Mouse (Mus musculus): ENCODE measurements around the gene Pik3ap1. TPM values are rescaled to one million over a fixed set of nuclear protein-coding genes. Genes with fewer than 3 reads are reported as not detected.

Gene Pik3ap1
- polyA plus RNA-seq, 1 experiment from 2014 or later: 3.0 TPM

DNA sequence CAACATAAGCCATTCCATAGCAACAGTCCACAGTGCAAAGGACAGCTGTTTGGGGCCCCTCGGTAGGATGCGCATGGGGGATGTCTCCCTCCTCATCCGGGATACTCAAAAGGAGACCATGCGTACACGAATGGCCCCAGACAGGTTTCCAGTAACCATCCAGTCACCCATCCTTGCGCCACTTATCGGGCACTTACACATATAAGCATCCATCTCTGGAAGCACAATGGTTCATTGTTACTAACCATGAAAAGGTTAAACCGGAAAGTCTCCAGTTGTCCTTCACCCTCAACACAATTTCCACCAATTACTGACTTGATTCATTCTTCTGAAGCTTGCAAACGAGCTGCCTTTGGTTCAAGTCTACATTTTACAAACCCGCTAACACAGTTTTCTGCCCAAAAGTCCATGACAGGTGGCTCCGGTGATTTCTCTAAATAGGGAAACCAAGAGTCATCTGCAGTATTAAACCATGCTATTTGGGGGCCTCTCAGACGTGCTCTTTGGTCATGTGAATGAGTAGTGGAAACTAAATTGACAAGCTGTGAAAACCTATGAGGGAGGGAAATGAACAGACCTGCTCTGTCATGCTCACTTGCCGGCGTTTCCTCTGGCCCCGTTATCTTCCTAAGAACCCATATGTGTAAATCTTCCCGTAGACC lies 18.6 kb downstream of the Pik3ap1 start:
- no peaks in the 10 kb centered on the region for H3K27me3 ChIP-seq
- no peaks in the 10 kb centered on the region for H3K4me1 ChIP-seq
- no peaks in the 10 kb centered on the region for H3K9me3 ChIP-seq
- H3K4me3 ChIP-seq: no peak overlapping the region
- no peak for ATAC-seq (ENCODE audit: insufficient number of reproducible peaks, low FRiP score, low TSS enrichment, low read depth)
- no peak overlapping the region for H3K9ac ChIP-seq
- no peak overlapping the region for H3K4me2 ChIP-seq
- H3K27ac ChIP-seq: no peak overlapping the region
- WGBS: 85% methylated on average over 16 of the region's 16 CpGs
- no peaks in the 10 kb centered on the region for H3K36me3 ChIP-seq

- Histone ChIP-seq H3K9me3 (no peaks in the 10 kb centered on the region), H3K4me3 (no peak overlapping the region), H3K36me3 (no peaks in the 10 kb centered on the region), H3K27ac (no peak overlapping the region), H3K4me2 (no peak overlapping the region), H3K4me1 (no peaks in the 10 kb centered on the region), H3K27me3 (no peaks in the 10 kb centered on the region), H3K9ac (no peak overlapping the region)
- WGBS: 71% methylated on average over 5 of the region's 5 CpGs
- ATAC-seq (ENCODE audit: insufficient number of reproducible peaks, low FRiP score, low TSS enrichment, low read depth): no peak
Observed at GRCm38 (mm10) chr19:41365570-41365969, 19.3 kb downstream of the Pik3ap1 start.

DNA sequence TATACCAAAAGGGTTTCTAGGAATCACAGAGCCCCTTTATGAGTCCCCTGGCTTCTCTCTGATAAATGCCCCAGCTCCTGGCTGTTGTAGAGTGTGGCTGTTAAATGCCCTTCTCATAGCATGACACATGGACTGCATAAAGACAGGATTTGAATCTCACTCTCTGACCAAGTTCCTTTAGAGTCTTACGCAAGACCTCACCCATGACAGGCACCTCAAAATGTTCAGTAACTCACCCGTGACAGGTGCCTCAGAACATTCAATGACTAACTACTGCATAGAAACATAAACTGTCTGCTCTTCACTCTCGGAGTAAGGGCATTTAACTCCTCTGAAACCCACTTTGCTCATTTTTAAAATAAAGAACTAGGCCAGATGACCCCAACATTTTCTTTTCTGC lies 20.4 kb downstream of the Pik3ap1 start:
- H3K9ac ChIP-seq: no peak overlapping the region
- no peak overlapping the region for H3K4me3 ChIP-seq
- H3K4me1 ChIP-seq: no peaks in the 10 kb centered on the region
- H3K27ac ChIP-seq: no peak overlapping the region
- H3K36me3 ChIP-seq: no peaks in the 10 kb centered on the region
- H3K27me3 ChIP-seq: no peaks in the 10 kb centered on the region
- 74% methylated on average over 3 of the region's 3 CpGs for WGBS
- no peak for ATAC-seq (ENCODE audit: insufficient number of reproducible peaks, low FRiP score, low TSS enrichment, low read depth)
- H3K9me3 ChIP-seq: no peaks in the 10 kb centered on the region
- no peak overlapping the region for H3K4me2 ChIP-seq

- Histone ChIP-seq H3K27me3 (no peaks in the 10 kb centered on the region), H3K4me1 (no peaks in the 10 kb centered on the region), H3K27ac (no peak overlapping the region), H3K9me3 (no peaks in the 10 kb centered on the region), H3K4me2 (no peak overlapping the region), H3K4me3 (no peak overlapping the region), H3K36me3 (no peaks in the 10 kb centered on the region), H3K9ac (no peak overlapping the region)
- no peak for ATAC-seq (ENCODE audit: insufficient number of reproducible peaks, low FRiP score, low TSS enrichment, low read depth)
- WGBS: 88% methylated on average over 2 of the region's 2 CpGs
Observed at GRCm38 (mm10) chr19:41362963-41363362, 21.9 kb downstream of the Pik3ap1 start.

GRCm38 (mm10) chr19:41360459-41360858 lies 24.4 kb downstream of the Pik3ap1 start:
- WGBS: 10% methylated on average over 2 of the region's 2 CpGs
- ATAC-seq (ENCODE audit: insufficient number of reproducible peaks, low FRiP score, low TSS enrichment, low read depth): no peak
- no peak overlapping the region for H3K4me3 ChIP-seq
- H3K36me3 ChIP-seq: no peaks in the 10 kb centered on the region
- H3K4me1 ChIP-seq: no peaks in the 10 kb centered on the region
- H3K27ac ChIP-seq: no peak overlapping the region
- no peak overlapping the region for H3K4me2 ChIP-seq
- no peaks in the 10 kb centered on the region for H3K27me3 ChIP-seq
- H3K9me3 ChIP-seq: no peaks in the 10 kb centered on the region
- H3K9ac ChIP-seq: no peak overlapping the region

GRCm38 (mm10) chr19:41354287-41354951 lies 30.5 kb downstream of the Pik3ap1 start:
- no peaks in the 10 kb centered on the region for H3K27me3 ChIP-seq
- H3K4me2 ChIP-seq: no peak overlapping the region
- no peak overlapping the region for H3K27ac ChIP-seq
- H3K9me3 ChIP-seq: no peaks in the 10 kb centered on the region
- H3K4me3 ChIP-seq: no peak overlapping the region
- H3K36me3 ChIP-seq: no peaks in the 10 kb centered on the region
- no peak overlapping the region for H3K9ac ChIP-seq
- H3K4me1 ChIP-seq: no peaks in the 10 kb centered on the region
- ATAC-seq (ENCODE audit: insufficient number of reproducible peaks, low FRiP score, low TSS enrichment, low read depth): no peak
- WGBS: 85% methylated on average over 17 of the region's 17 CpGs

DNA sequence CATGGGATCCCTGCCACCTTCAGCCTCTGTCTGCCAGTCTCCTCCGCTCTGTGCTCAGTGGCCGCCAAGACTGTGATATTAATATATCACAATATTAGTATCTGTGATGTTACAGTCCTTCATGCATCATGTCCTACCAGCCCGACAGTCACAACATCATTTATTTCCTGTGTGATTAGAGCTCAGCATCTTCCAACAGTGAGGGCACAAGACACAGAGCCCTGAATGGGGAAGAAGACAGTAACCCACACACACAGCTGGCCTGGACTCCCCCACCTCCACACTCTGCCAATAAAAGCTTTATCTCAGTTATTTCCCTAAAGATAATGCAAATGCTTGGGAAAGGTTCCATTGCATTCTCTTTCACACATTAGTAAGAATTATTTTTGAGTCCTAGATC lies 35.3 kb downstream of the Pik3ap1 start:
- no peak overlapping the region for H3K4me3 ChIP-seq
- H3K9me3 ChIP-seq: no peaks in the 10 kb centered on the region
- H3K4me1 ChIP-seq: peaks cover 6% of the 10 kb centered on the region; the same call in 1 of the 2 replicates
- no peak overlapping the region for H3K9ac ChIP-seq
- WGBS: 92% methylated on average over 3 of the region's 3 CpGs
- no peaks in the 10 kb centered on the region for H3K36me3 ChIP-seq
- H3K27me3 ChIP-seq: no peaks in the 10 kb centered on the region
- no peak overlapping the region for H3K27ac ChIP-seq
- no peak for ATAC-seq (ENCODE audit: insufficient number of reproducible peaks, low FRiP score, low TSS enrichment, low read depth)
- H3K4me2 ChIP-seq: no peak overlapping the region

DNA sequence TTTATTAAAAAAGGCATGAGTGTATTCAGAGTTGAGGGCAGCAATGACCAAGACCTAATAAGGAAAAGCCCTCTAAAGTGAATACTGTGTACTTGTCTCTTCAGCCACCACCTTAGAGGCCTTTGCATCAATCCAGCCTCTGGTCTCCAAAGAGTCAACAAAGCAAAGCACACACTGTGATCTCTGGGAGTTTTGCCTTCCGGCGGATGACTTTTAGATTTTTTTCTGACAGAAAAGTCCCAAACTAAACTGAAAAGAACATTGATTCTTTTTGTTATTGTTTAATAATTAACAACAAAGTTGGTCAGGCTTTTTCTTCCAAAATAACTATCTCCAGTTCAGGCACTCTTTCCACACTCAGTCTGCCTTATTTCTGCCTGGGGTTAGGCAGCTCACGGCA lies 36.7 kb downstream of the Pik3ap1 start:
- no peak overlapping the region for H3K4me2 ChIP-seq
- no peak overlapping the region for H3K9ac ChIP-seq
- no peak for ATAC-seq (ENCODE audit: insufficient number of reproducible peaks, low FRiP score, low TSS enrichment, low read depth)
- peaks cover 6% of the 10 kb centered on the region; the same call in 1 of the 2 replicates for H3K4me1 ChIP-seq
- H3K4me3 ChIP-seq: no peak overlapping the region
- no peak overlapping the region for H3K27ac ChIP-seq
- no peaks in the 10 kb centered on the region for H3K36me3 ChIP-seq
- WGBS: 94% methylated on average over 3 of the region's 3 CpGs
- no peaks in the 10 kb centered on the region for H3K9me3 ChIP-seq
- H3K27me3 ChIP-seq: no peaks in the 10 kb centered on the region

DNA sequence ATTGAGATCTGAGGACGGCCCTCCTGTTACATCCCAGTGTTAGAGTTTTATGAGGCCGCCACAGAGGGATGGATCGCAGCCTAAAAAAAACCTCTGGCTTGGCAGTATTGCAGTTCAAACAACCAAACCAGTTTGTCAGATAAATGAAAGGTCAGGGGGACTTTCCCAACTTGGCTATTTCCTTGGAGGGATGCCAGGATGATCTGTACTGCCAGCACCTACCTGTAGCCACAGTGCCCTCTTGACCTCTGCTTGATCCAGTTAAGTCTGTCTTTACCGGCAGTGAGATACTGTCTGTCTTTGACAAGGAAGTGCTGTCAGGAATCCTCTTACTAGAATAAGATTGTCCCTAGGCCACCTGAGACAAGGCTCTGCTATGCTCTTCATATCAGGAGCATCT lies 37.6 kb downstream of the Pik3ap1 start:
- no peaks in the 10 kb centered on the region for H3K9me3 ChIP-seq
- no peaks in the 10 kb centered on the region for H3K27me3 ChIP-seq
- H3K36me3 ChIP-seq: no peaks in the 10 kb centered on the region
- H3K9ac ChIP-seq: no peak overlapping the region
- H3K4me3 ChIP-seq: no peak overlapping the region
- 53% methylated on average over 4 of the region's 4 CpGs for WGBS
- H3K4me2 ChIP-seq: no peak overlapping the region
- ATAC-seq (ENCODE audit: insufficient number of reproducible peaks, low FRiP score, low TSS enrichment, low read depth): no peak
- peaks cover 6% of the 10 kb centered on the region; the same call in 1 of the 2 replicates for H3K4me1 ChIP-seq
- H3K27ac ChIP-seq: no peak overlapping the region

DNA sequence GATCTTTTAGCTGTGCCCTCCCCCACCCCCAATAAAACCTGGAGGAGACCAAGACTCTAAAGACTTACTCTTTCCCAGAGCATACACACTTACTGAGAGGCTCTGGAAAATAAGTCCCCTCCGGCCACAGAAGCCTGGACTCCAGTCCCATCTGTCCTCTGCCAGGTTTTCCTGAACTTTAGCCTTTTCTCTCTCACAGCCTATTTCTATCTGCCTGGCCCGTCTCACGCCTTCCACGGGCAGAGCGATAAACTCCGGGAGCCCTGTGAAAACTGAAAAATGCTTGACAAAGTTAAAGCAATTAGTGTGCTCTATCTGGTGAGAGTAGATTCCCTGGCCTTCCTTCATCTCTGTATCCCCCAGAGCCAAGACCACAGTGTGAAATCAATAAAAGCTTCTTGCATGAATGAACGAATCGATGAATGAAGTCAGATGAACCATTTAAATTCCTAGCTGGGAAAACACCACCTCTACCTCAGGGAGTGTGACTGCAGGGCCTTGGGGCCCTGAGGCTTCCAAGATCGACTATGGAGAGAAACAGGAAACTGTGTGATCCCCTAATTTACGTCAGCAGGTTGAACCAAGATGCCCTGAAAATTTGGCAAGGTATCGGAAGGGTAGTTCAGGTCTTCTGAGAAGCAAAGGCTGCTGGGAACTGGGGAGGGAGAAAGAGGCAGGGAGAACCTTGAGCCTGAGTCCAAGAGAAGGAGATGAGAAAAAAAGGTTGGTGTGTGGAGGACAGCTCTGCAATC lies 38.6 kb downstream of the Pik3ap1 start:
- Histone ChIP-seq H3K27me3 (no peaks in the 10 kb centered on the region), H3K9me3 (no peaks in the 10 kb centered on the region), H3K4me1 (peaks cover 6% of the 10 kb centered on the region; the same call in 1 of the 2 replicates), H3K9ac (no peak overlapping the region), H3K36me3 (no peaks in the 10 kb centered on the region), H3K27ac (no peak overlapping the region), H3K4me2 (no peak overlapping the region), H3K4me3 (no peak overlapping the region)
- 49% methylated on average over 11 of the region's 11 CpGs for WGBS
- ATAC-seq (ENCODE audit: insufficient number of reproducible peaks, low FRiP score, low TSS enrichment, low read depth): no peak

- Histone ChIP-seq H3K27ac (no peak overlapping the region), H3K4me3 (no peak overlapping the region), H3K4me1 (peaks cover 6% of the 10 kb centered on the region; the same call in 1 of the 2 replicates), H3K36me3 (no peaks in the 10 kb centered on the region), H3K27me3 (no peaks in the 10 kb centered on the region), H3K4me2 (no peak overlapping the region), H3K9ac (no peak overlapping the region), H3K9me3 (no peaks in the 10 kb centered on the region)
- WGBS: 53% methylated on average over 11 of the region's 11 CpGs
- no peak for ATAC-seq (ENCODE audit: insufficient number of reproducible peaks, low FRiP score, low TSS enrichment, low read depth)
Observed at GRCm38 (mm10) chr19:41345028-41345741, 39.7 kb downstream of the Pik3ap1 start.

DNA sequence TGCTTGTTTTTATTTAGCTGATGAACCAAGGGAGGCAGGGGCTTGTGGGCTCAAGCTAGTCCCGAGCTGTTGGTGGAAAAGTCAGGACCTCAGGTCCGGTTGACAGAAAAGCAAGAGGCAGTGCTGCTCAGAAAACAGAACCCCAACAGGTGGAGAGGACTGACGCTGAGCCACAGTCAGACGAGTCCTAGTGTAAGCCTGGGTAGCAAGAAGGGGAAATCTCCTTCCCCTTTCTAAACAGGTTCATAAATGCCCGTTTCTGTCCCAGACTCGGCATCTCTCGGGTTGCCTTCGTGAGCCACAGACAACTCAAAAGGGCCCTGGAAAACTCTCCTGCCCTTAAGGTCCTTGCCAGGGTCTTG lies 40.3 kb downstream of the Pik3ap1 start:
- WGBS: 73% methylated on average over 8 of the region's 8 CpGs
- no peaks in the 10 kb centered on the region for H3K36me3 ChIP-seq
- no peak overlapping the region for H3K4me2 ChIP-seq

More for the DNA sequence above, 40.3 kb downstream of the Pik3ap1 start:
- Histone ChIP-seq H3K27ac (no peak overlapping the region), H3K4me1 (peaks cover 6% of the 10 kb centered on the region; the same call in 1 of the 2 replicates), H3K4me3 (no peak overlapping the region), H3K27me3 (no peaks in the 10 kb centered on the region), H3K9me3 (no peaks in the 10 kb centered on the region), H3K9ac (no peak overlapping the region)
- ATAC-seq (ENCODE audit: insufficient number of reproducible peaks, low FRiP score, low TSS enrichment, low read depth): no peak

Measured in limb, embryonic 15.5 days (tissue).